Mouse (Mus musculus) MEL (cell line): ENCODE measurements at regions not wholly inside any gene's neighbourhood (a gene's known extent, or its start where the extent isn't known, plus 50 kb on each side); places are given as distances from the start of the nearest gene placed in this dataset.

Source experiments
- DNase-seq: peaks from one replicate; pipeline ENCODE4 v3.0.0; 2011; ENCODE audit warnings: low read depth, low spot score
- H3K27ac ChIP-seq: 2 replicates; pipeline ENCODE4 v1.5.1; 2012; ENCODE audit warnings: low read depth, mild to moderate bottlenecking, control low read depth, low read length, moderate library complexity; ENCODE audit not compliant: control insufficient read depth
- H3K27me3 ChIP-seq, 2 experiments: fragments of 150-350 bp in 1 of 2; sonication (generic) in 1 of 2; 2 replicates each; pipeline ENCODE4 v1.6.1; 2012; ENCODE audit warnings: low read length in 2 of 2, mild to moderate bottlenecking in 2 of 2, improper control_type of control experiment in 1 of 2, moderate library complexity in 1 of 2; ENCODE audit not compliant: insufficient read depth in 2 of 2, control insufficient read depth in 1 of 2
- H3K36me3 ChIP-seq, 2 experiments: 2 replicates each; pipeline ENCODE4 v1.6.1; 2012 to 2014; ENCODE audit warnings: low read length in 2 of 2, improper control_type of control experiment in 1 of 2, inconsistent platforms in 1 of 2, mild to moderate bottlenecking in 1 of 2; ENCODE audit not compliant: insufficient read depth in 2 of 2, control insufficient read depth in 1 of 2
- H3K4me1 ChIP-seq, 2 experiments: fragments of 150-350 bp in 1 of 2; sonication (generic) in 1 of 2; 2 replicates each; pipeline ENCODE4 v1.6.1; 2012; ENCODE audit warnings: low read length in 2 of 2, improper control_type of control experiment in 1 of 2, mild to moderate bottlenecking in 1 of 2; ENCODE audit not compliant: insufficient read depth in 2 of 2, control insufficient read depth in 1 of 2
- H3K4me3 ChIP-seq, 2 experiments: fragments of 150-350 bp in 1 of 2; sonication (generic) in 1 of 2; 2 replicates each; pipeline ENCODE4 v1.5.1; 2012; ENCODE audit warnings: low read depth in 2 of 2, low read length in 2 of 2, mild to moderate bottlenecking in 2 of 2, moderate library complexity in 2 of 2, control low read depth in 1 of 2, improper control_type of control experiment in 1 of 2; ENCODE audit not compliant: control insufficient read depth in 1 of 2, insufficient read depth in 1 of 2
- H3K79me2 ChIP-seq: 2 replicates; pipeline ENCODE4 v1.6.1; 2012; ENCODE audit warnings: mild to moderate bottlenecking, low read length, moderate library complexity; ENCODE audit not compliant: control insufficient read depth, poor library complexity, insufficient read depth
- H3K9ac ChIP-seq: 2 replicates; pipeline ENCODE4 v1.6.1; 2012; ENCODE audit warnings: low read depth, mild to moderate bottlenecking, control low read depth, low read length, moderate library complexity; ENCODE audit not compliant: control insufficient read depth, poor library complexity, severe bottlenecking
- H3K9me3 ChIP-seq: fragments of 150-350 bp; sonication (generic); replicated peaks from 2 replicates; pipeline ENCODE4 v1.6.1; 2012; ENCODE audit warnings: mild to moderate bottlenecking, low read length, improper control_type of control experiment, moderate library complexity; ENCODE audit not compliant: insufficient read depth
- CHD2 ChIP-seq: IDR thresholded peaks from 2 replicates; pipeline ENCODE4 v1.6.1; 2011; ENCODE audit warnings: low read length, improper control_type of control experiment
- CTCF ChIP-seq, 3 experiments: IDR thresholded peaks in 2 of 3; conservative IDR thresholded peaks in 1 of 3; 2 replicates each; pipeline ENCODE4 v1.5.1; 2011 to 2012; ENCODE audit warnings: low read length in 3 of 3, low read depth in 2 of 3, mild to moderate bottlenecking in 2 of 3, improper control_type of control experiment in 1 of 3, inconsistent platforms in 1 of 3, mixed read lengths in 1 of 3, moderate library complexity in 1 of 3; ENCODE audit not compliant: control insufficient read depth in 1 of 3, insufficient read depth in 1 of 3, poor library complexity in 1 of 3, severe bottlenecking in 1 of 3
- ELF1 ChIP-seq: IDR thresholded peaks from 2 replicates; pipeline ENCODE4 v1.6.1; 2014; ENCODE audit warnings: low read depth, mild to moderate bottlenecking, inconsistent platforms, low read length, improper control_type of control experiment, moderate library complexity
- EP300 ChIP-seq, 2 experiments: IDR thresholded peaks; 2 replicates each; pipeline ENCODE4 v1.6.1; 2011; ENCODE audit warnings: improper control_type of control experiment in 2 of 2, low read length in 2 of 2, low read depth in 1 of 2, mild to moderate bottlenecking in 1 of 2
- GABPA ChIP-seq: IDR thresholded peaks from 2 replicates; pipeline ENCODE4 v1.6.1; 2012; ENCODE audit warnings: low read depth, mild to moderate bottlenecking, inconsistent platforms, low read length, improper control_type of control experiment, moderate library complexity
- HCFC1 ChIP-seq: IDR thresholded peaks from 2 replicates; pipeline ENCODE4 v1.6.1; 2012; ENCODE audit warnings: low read depth, mild to moderate bottlenecking, inconsistent platforms, low read length, improper control_type of control experiment, moderate library complexity
- JUND ChIP-seq: IDR thresholded peaks from 2 replicates; pipeline ENCODE4 v1.6.1; 2011; ENCODE audit warnings: low read depth, mild to moderate bottlenecking, improper control_type of control experiment, low read length
- MAX ChIP-seq: IDR thresholded peaks from 2 replicates; pipeline ENCODE4 v1.6.1; 2011; ENCODE audit warnings: low read length, improper control_type of control experiment
- MEF2A ChIP-seq: IDR thresholded peaks from 2 replicates; pipeline ENCODE4 v1.6.1; 2014; ENCODE audit warnings: low read depth, mild to moderate bottlenecking, inconsistent platforms, low read length, improper control_type of control experiment; ENCODE audit not compliant: poor library complexity, insufficient replicate concordance, severe bottlenecking; ENCODE audit errors: extremely low read depth
- POLR2A ChIP-seq, 2 experiments: IDR thresholded peaks; 2 replicates each; pipeline ENCODE4 v1.6.1; 2011 to 2012; ENCODE audit warnings: low read length in 2 of 2, mild to moderate bottlenecking in 2 of 2, control low read depth in 1 of 2, improper control_type of control experiment in 1 of 2, low read depth in 1 of 2, moderate library complexity in 1 of 2; ENCODE audit not compliant: control insufficient read depth in 1 of 2, insufficient read depth in 1 of 2, poor library complexity in 1 of 2
- POLR2AphosphoS2 ChIP-seq: IDR thresholded peaks from 2 replicates; pipeline ENCODE4 v1.6.1; 2011; ENCODE audit warnings: low read length, improper control_type of control experiment
- SMC3 ChIP-seq: IDR thresholded peaks from 2 replicates; pipeline ENCODE4 v1.6.1; 2011; ENCODE audit warnings: low read depth, low read length, improper control_type of control experiment
- TCF12 ChIP-seq: IDR thresholded peaks from 2 replicates; pipeline ENCODE4 v1.6.1; 2014; ENCODE audit warnings: low read depth, mild to moderate bottlenecking, inconsistent platforms, low read length, improper control_type of control experiment, moderate library complexity
- UBTF ChIP-seq: IDR thresholded peaks from 2 replicates; pipeline ENCODE4 v1.6.1; 2012; ENCODE audit warnings: low read depth, mild to moderate bottlenecking, inconsistent platforms, low read length, improper control_type of control experiment, moderate library complexity, borderline replicate concordance; ENCODE audit not compliant: insufficient read depth
- USF1 ChIP-seq: IDR thresholded peaks from 2 replicates; pipeline ENCODE4 v1.6.1; 2014; ENCODE audit warnings: low read depth, mild to moderate bottlenecking, inconsistent platforms, low read length, improper control_type of control experiment, moderate library complexity
- ZMIZ1 ChIP-seq: IDR thresholded peaks from 2 replicates; pipeline ENCODE4 v1.6.1; 2012; ENCODE audit warnings: low read depth, mild to moderate bottlenecking, inconsistent platforms, low read length, improper control_type of control experiment, moderate library complexity
- ZNF384 ChIP-seq: IDR thresholded peaks from 2 replicates; pipeline ENCODE4 v1.6.1; 2012; ENCODE audit warnings: low read depth, mild to moderate bottlenecking, inconsistent platforms, low read length, improper control_type of control experiment

- H3K27me3 ChIP-seq, result no peaks in the 10 kb centered on the region
- H3K4me3 ChIP-seq, result no peak overlapping the region
- no peaks in the 10 kb centered on the region for H3K36me3 ChIP-seq
- DNase-seq, result no peak
- no peak overlapping the region for H3K9ac ChIP-seq
- no peaks in the 10 kb centered on the region for H3K9me3 ChIP-seq
- no peaks in the 10 kb centered on the region for H3K4me1 ChIP-seq
- H3K79me2 ChIP-seq, result no peaks in the 10 kb centered on the region
- no peak overlapping the region for H3K27ac ChIP-seq
- TF ChIP-seq UBTF (no peak), USF1 (no peak), GABPA (no peak), ZNF384 (no peak)
Measured at GRCm38 (mm10) chr10:117481341-117481990, 101.7 kb upstream of the Cpsf6 start.

- no peak overlapping the region for H3K27ac ChIP-seq
- TF ChIP-seq SMC3 (no peak), JUND (no peak), ZMIZ1 (no peak), MEF2A (no peak), HCFC1 (no peak), CTCF (IDR thresholded peaks at IDR 0.05 in 2 of 3, conservative IDR thresholded peaks at IDR 0.05 in 1 of 3; ENCODE audit: control insufficient read depth in 1 of 3, insufficient read depth in 1 of 3, low read depth in 2 of 3, low read length in 3 of 3, poor library complexity in 1 of 3, severe bottlenecking in 1 of 3) (no peak), UBTF (no peak), POLR2AphosphoS2 (no peak), TCF12 (no peak), ELF1 (no peak), CHD2 (no peak), MAX (no peak), POLR2A (IDR thresholded peaks at IDR 0.05; ENCODE audit: control insufficient read depth in 1 of 2, insufficient read depth in 1 of 2, low read depth in 1 of 2, low read length in 2 of 2, poor library complexity in 1 of 2) (no peak), GABPA (no peak), EP300 (IDR thresholded peaks at IDR 0.05; ENCODE audit: low read depth in 1 of 2, low read length in 2 of 2) (no peak)
- TF ChIP-seq, all 39 proteins: peak for 0
Measured at GRCm38 (mm10) chr10:117480456-117480850, 100.6 kb upstream of the Cpsf6 start.

More at GRCm38 (mm10) chr10:117480456-117480850, 100.6 kb upstream of the Cpsf6 start:
- no peaks in the 10 kb centered on the region for H3K79me2 ChIP-seq
- H3K9me3 ChIP-seq, result no peaks in the 10 kb centered on the region
- H3K4me3 ChIP-seq, result no peak overlapping the region
- DNase-seq, result no peak
- no peaks in the 10 kb centered on the region for H3K36me3 ChIP-seq
- no peaks in the 10 kb centered on the region for H3K4me1 ChIP-seq
- no peak overlapping the region for H3K9ac ChIP-seq
- no peaks in the 10 kb centered on the region for H3K27me3 ChIP-seq
